Mouse (Mus musculus) heart, embryonic 12.5 days (tissue): Measurements from ENCODE around the gene Polr1a. TPM values are rescaled to one million over a fixed set of nuclear protein-coding genes. Genes with fewer than 3 reads are reported as not detected.

Experiments
- ATAC-seq: fragments of 200-750 bp; cut with Nextera tagmentation; 2 replicates; pipeline ENCODE4 v1.8.0; 2017; ENCODE audit warnings: moderate TSS enrichment, moderate library complexity; ENCODE audit not compliant: insufficient number of reproducible peaks, low FRiP score
- H3K27ac ChIP-seq: fragments of 300-500 bp; sonication (generic); 2 replicates; pipeline ENCODE4 v1.5.1; 2016; ENCODE audit warnings: mild to moderate bottlenecking, moderate library complexity; ENCODE audit not compliant: poor library complexity, severe bottlenecking
- H3K27me3 ChIP-seq: fragments of 300-500 bp; sonication (generic); replicated peaks from 2 replicates; pipeline ENCODE4 v1.6.1; 2016; ENCODE audit warnings: mild to moderate bottlenecking, moderate library complexity
- H3K36me3 ChIP-seq: fragments of 300-500 bp; sonication (generic); 2 replicates; pipeline ENCODE4 v1.6.1; 2016; ENCODE audit warnings: mild to moderate bottlenecking, moderate library complexity
- H3K4me1 ChIP-seq: fragments of 300-500 bp; sonication (generic); replicated peaks from 2 replicates; pipeline ENCODE4 v1.6.1; 2016; ENCODE audit warnings: mild to moderate bottlenecking
- H3K4me2 ChIP-seq: fragments of 300-500 bp; sonication (generic); 2 replicates; pipeline ENCODE4 v1.6.1; 2016; ENCODE audit warnings: mild to moderate bottlenecking, moderate library complexity
- H3K4me3 ChIP-seq: fragments of 300-500 bp; sonication (generic); 2 replicates; pipeline ENCODE4 v1.5.1; 2016; ENCODE audit warnings: mild to moderate bottlenecking
- H3K9ac ChIP-seq: fragments of 300-500 bp; sonication (generic); 2 replicates; pipeline ENCODE4 v1.6.1; 2016; ENCODE audit warnings: mild to moderate bottlenecking, moderate library complexity
- H3K9me3 ChIP-seq: fragments of 300-500 bp; sonication (generic); replicated peaks from 2 replicates; pipeline ENCODE4 v1.6.1; 2016; ENCODE audit warnings: mild to moderate bottlenecking, moderate library complexity
- WGBS: fragments of 180-500 bp; shearing (Covaris S2); methylation state at CpG from one replicate; pipeline ENCODE4 v1.1.7; 2016; 5-methylcytosine and 5-hydroxymethylcytosine counted together
- polyA plus RNA-seq: library from polyadenylated mRNA; unstranded; fragments of >200 nt; fragmentation: Nextera tagmentation; extraction: Ambion mirVana; gene quantifications from 2 replicates; pipeline ENCODE4 v1.2.1, GENCODE M21; 2016

Gene Polr1a
- polyA plus RNA-seq, result 30.6 and 36.0 TPM in 2 replicates

GRCm38 (mm10) chr6:71908481-71909381 lies at the start of gene Polr1a, which contains the start of gene Ptcd3:
Gene Polr1a, plus strand, starts transcription at chr6:71909053.
Gene Ptcd3, minus strand, starts transcription at chr6:71908750.
- H3K4me3 ChIP-seq, result peak within 1 kb of the TSS; percentile 83
- peak within 1 kb of the TSS; percentile 67 for H3K27ac ChIP-seq
- H3K4me2 ChIP-seq, result peak within 1 kb of the TSS; percentile 82
- peak; percentile 91 for ATAC-seq
- H3K9ac ChIP-seq, result peak within 1 kb of the TSS; percentile 77
- H3K9me3 ChIP-seq, result no peaks in the 10 kb centered on the region
- peaks cover 34% of the 10 kb centered on the region for H3K4me1 ChIP-seq
- WGBS, result under 1% methylated on average over 58 of the region's 58 CpGs
- H3K27me3 ChIP-seq, result no peaks in the 10 kb centered on the region
- peaks cover 24% of the 10 kb centered on the region for H3K36me3 ChIP-seq

- Histone ChIP-seq H3K27me3 (no peaks in the 10 kb centered on the region), H3K9me3 (no peaks in the 10 kb centered on the region), H3K36me3 (peaks cover 82% of the 10 kb centered on the region), H3K4me1 (no peaks in the 10 kb centered on the region), H3K9ac (no peak overlapping the region), H3K4me2 (no peak overlapping the region), H3K27ac (no peak overlapping the region), H3K4me3 (no peak overlapping the region)
- ATAC-seq, result no peak
- WGBS, result 91% methylated on average over 2 of the region's 2 CpGs
Observed at GRCm38 (mm10) chr6:71867751-71868150, 41.1 kb upstream of the Polr1a start.

- ATAC-seq, result no peak
- Histone ChIP-seq H3K4me1 (no peaks in the 10 kb centered on the region), H3K4me3 (no peak overlapping the region), H3K27me3 (no peaks in the 10 kb centered on the region), H3K4me2 (no peak overlapping the region), H3K27ac (no peak overlapping the region), H3K36me3 (peaks cover 81% of the 10 kb centered on the region), H3K9me3 (no peaks in the 10 kb centered on the region), H3K9ac (no peak overlapping the region)
- WGBS, result 87% methylated on average over 1 of the region's 1 CpGs
Observed at GRCm38 (mm10) chr6:71868809-71869208, 40.0 kb upstream of the Polr1a start.

- no peaks in the 10 kb centered on the region for H3K9me3 ChIP-seq
- peaks cover 83% of the 10 kb centered on the region for H3K36me3 ChIP-seq
- H3K4me1 ChIP-seq, result no peaks in the 10 kb centered on the region
- no peak overlapping the region for H3K4me2 ChIP-seq
- H3K27ac ChIP-seq, result no peak overlapping the region
- no peaks in the 10 kb centered on the region for H3K27me3 ChIP-seq
- 93% methylated on average over 9 of the region's 9 CpGs for WGBS
- no peak overlapping the region for H3K4me3 ChIP-seq
- no peak overlapping the region for H3K9ac ChIP-seq
- ATAC-seq, result no peak
Observed at GRCm38 (mm10) chr6:71871396-71871795, 37.5 kb upstream of the Polr1a start.

GRCm38 (mm10) chr6:71877965-71878760 lies 30.7 kb upstream of the Polr1a start:
- H3K36me3 ChIP-seq, result peaks cover 83% of the 10 kb centered on the region

GRCm38 (mm10) chr6:71893263-71893662 lies 15.6 kb upstream of the Polr1a start:
- 93% methylated on average over 4 of the region's 4 CpGs for WGBS
- no peaks in the 10 kb centered on the region for H3K9me3 ChIP-seq
- peaks cover 83% of the 10 kb centered on the region for H3K36me3 ChIP-seq
- no peak overlapping the region for H3K4me3 ChIP-seq
- no peaks in the 10 kb centered on the region for H3K27me3 ChIP-seq
- no peak overlapping the region for H3K4me2 ChIP-seq
- H3K27ac ChIP-seq, result no peak overlapping the region
- no peak for ATAC-seq
- H3K9ac ChIP-seq, result no peak overlapping the region
- H3K4me1 ChIP-seq, result no peaks in the 10 kb centered on the region

More at GRCm38 (mm10) chr6:71877965-71878760, 30.7 kb upstream of the Polr1a start:
- WGBS, result 94% methylated on average over 3 of the region's 3 CpGs
- Histone ChIP-seq H3K4me2 (no peak overlapping the region), H3K4me1 (no peaks in the 10 kb centered on the region), H3K4me3 (no peak overlapping the region), H3K9me3 (no peaks in the 10 kb centered on the region), H3K27me3 (no peaks in the 10 kb centered on the region), H3K9ac (no peak overlapping the region), H3K27ac (no peak overlapping the region)
- no peak for ATAC-seq

GRCm38 (mm10) chr6:71907702-71908235 lies 1.1 kb upstream of the Polr1a start:
- ATAC-seq, result no peak
- Histone ChIP-seq H3K27ac (no peak overlapping the region), H3K9me3 (no peaks in the 10 kb centered on the region), H3K4me2 (peak overlapping the region; percentile 82), H3K9ac (peak overlapping the region; percentile 77), H3K36me3 (peaks cover 23% of the 10 kb centered on the region), H3K4me1 (peaks cover 34% of the 10 kb centered on the region), H3K4me3 (peak overlapping the region; percentile 83), H3K27me3 (no peaks in the 10 kb centered on the region)
- 3% methylated on average over 4 of the region's 4 CpGs for WGBS

GRCm38 (mm10) chr6:71909384-71909783 lies 531 bp downstream of the Polr1a start:
- peak overlapping the region; percentile 83 for H3K4me3 ChIP-seq
- no peaks in the 10 kb centered on the region for H3K27me3 ChIP-seq
- H3K9me3 ChIP-seq, result no peaks in the 10 kb centered on the region
- peaks cover 23% of the 10 kb centered on the region for H3K36me3 ChIP-seq
- peak overlapping the region; percentile 82 for H3K4me2 ChIP-seq
- 18% methylated on average over 10 of the region's 10 CpGs for WGBS
- no peak for ATAC-seq
- peaks cover 34% of the 10 kb centered on the region for H3K4me1 ChIP-seq
- peak overlapping the region; percentile 77; the same call in 1 of the 2 replicates for H3K9ac ChIP-seq
- peak overlapping the region; percentile 67; the same call in 1 of the 2 replicates for H3K27ac ChIP-seq

GRCm38 (mm10) chr6:71909840-71910239 lies 987 bp downstream of the Polr1a start:
- Histone ChIP-seq H3K36me3 (peaks cover 22% of the 10 kb centered on the region), H3K27ac (no peak overlapping the region), H3K27me3 (no peaks in the 10 kb centered on the region), H3K9ac (no peak overlapping the region), H3K4me1 (peaks cover 34% of the 10 kb centered on the region), H3K9me3 (no peaks in the 10 kb centered on the region), H3K4me2 (peak overlapping the region; percentile 82), H3K4me3 (peak overlapping the region; percentile 83)
- ATAC-seq, result no peak
- WGBS, result 68% methylated on average over 6 of the region's 6 CpGs

- H3K9ac ChIP-seq, result no peak overlapping the region
- ATAC-seq, result no peak
- peaks cover 32% of the 10 kb centered on the region for H3K4me1 ChIP-seq
- peaks cover 31% of the 10 kb centered on the region for H3K36me3 ChIP-seq
- H3K27me3 ChIP-seq, result no peaks in the 10 kb centered on the region
- no peak overlapping the region for H3K4me3 ChIP-seq
- peak overlapping the region; percentile 25 for H3K4me2 ChIP-seq
- peak overlapping the region; percentile 79 for H3K27ac ChIP-seq
- 38% methylated on average over 5 of the region's 5 CpGs for WGBS
- no peaks in the 10 kb centered on the region for H3K9me3 ChIP-seq
Observed at GRCm38 (mm10) chr6:71911686-71912450, 3.0 kb downstream of the Polr1a start.
